Mouse (Mus musculus) kidney, adult 9 months (tissue): ENCODE measurements around the gene Prune2.

Source experiments
- DNase-seq: peaks from one replicate; pipeline ENCODE4 v3.0.0; 2022

Prune2 gene

GRCm38 (mm10) chr19:17214896-17215520 is 259.1 kb downstream of the Prune2 start:
- DNase-seq = no peak

DNA sequence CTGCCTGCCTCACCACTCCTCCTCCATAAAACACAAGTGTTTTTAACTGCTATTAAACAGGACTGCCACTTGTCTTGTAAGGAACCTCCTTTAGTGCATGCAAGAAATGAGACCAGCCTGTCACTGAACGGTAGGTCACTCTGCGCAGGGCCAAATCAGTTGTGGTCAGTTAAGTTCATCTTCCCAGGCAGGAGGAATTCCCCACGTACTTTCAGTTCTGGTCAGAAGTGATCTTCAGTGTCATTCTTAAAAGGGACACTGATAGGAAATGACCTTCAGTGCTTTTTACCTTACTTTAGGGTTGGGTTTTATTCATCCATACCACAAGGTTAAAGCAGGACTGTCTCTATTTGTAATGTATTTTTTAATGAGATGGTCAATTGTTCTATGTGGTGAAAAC is 262.3 kb downstream of the Prune2 start:
- DNase-seq = no peak

- DNase-seq = peak; percentile 6
Observed at GRCm38 (mm10) chr19:17223801-17224200, 267.9 kb downstream of the Prune2 start.

GRCm38 (mm10) chr19:17225570-17226083 is 269.7 kb downstream of the Prune2 start:
- no peak for DNase-seq

GRCm38 (mm10) chr19:17226096-17226495 is 270.2 kb downstream of the Prune2 start:
- DNase-seq = no peak

GRCm38 (mm10) chr19:17230013-17230412 is 274.1 kb downstream of the Prune2 start:
- no peak for DNase-seq

DNA sequence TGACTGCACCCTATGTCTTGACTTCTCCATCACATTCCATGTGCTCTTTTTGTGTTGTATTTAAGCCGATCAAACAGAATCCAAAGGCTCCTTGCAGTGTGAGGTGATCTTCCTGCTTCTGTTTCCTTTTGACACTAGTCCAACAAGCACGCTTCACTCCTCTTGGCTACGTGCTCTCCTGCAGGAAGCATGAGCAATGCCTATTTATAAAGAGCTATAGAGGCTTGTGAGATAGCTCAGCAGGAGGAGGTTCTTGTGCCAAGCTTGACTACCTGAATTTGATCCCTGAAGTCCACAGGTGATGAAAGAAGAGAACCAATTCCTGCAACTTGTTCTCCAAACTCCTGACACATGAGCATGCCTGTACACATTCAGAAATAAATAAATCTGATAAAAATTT is 282.6 kb downstream of the Prune2 start:
- no peak for DNase-seq

DNA sequence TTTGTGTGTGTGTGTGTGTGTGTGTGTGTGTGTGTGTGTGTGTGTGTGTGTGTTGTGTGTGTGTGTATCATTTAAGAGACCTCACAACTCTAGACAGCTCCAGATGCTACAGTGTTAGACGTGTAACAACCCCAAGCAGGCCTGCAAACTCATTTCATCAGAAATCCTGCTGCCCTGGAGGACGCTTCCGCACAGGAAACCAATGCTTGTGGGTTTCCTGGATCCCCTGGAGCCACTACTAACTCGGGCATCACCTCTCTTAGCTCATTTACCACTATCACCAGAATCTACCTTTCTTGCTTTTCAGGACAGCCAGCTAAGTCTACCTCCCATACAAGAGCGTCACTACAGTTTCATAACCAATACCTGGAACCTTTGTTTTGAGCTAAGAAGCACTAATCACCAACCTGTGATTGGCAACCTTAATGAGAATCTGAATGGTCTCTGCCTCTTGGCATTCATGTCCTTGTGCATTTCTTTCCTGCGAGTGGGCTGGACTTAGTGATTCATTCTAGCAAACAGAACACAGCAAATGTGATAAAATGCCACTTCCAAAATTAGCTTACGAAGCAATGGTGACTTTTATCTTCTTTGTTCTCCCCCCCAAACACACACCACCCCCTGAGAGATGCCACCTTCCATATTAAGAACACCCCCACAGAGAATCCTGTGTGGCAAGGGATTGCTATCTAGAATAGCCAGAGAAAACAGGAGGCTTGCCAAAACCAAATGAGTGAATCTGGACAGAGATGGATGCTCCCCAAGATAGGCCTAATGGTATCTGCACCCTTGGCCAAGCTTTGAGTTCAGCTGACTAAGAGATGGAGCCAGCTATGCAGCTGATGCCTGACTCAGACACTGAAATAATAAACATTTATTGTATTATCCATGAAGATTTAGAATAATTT is 284.5 kb downstream of the Prune2 start:
- DNase-seq = no peak

DNA sequence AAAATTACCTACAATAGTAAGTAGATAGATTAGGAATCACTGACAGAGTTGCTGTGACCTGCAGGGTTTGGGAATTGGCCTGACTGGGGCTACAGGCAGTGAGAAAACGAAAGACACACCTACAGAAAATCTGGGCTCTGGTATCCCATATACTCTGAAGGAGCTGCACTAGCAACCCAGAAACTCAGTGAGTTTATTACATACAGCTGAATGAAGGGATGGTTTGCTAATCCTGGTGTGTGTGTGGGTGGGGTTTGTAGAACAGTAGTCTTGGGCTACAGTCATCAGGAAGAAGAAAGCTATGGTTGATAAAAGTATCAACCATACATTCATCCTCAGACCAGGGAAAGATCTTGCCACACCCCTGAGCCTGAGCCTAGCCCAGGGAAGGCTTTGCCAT is 285.3 kb downstream of the Prune2 start:
- no peak for DNase-seq

- no peak for DNase-seq
Observed at GRCm38 (mm10) chr19:17242962-17243361, 287.0 kb downstream of the Prune2 start.

GRCm38 (mm10) chr19:17244544-17244943 is 288.6 kb downstream of the Prune2 start:
- peak; percentile 13 for DNase-seq

GRCm38 (mm10) chr19:17247352-17247925 is 291.5 kb downstream of the Prune2 start:
- DNase-seq = no peak

- no peak for DNase-seq
Observed at GRCm38 (mm10) chr19:17249691-17250090, 293.8 kb downstream of the Prune2 start.

DNA sequence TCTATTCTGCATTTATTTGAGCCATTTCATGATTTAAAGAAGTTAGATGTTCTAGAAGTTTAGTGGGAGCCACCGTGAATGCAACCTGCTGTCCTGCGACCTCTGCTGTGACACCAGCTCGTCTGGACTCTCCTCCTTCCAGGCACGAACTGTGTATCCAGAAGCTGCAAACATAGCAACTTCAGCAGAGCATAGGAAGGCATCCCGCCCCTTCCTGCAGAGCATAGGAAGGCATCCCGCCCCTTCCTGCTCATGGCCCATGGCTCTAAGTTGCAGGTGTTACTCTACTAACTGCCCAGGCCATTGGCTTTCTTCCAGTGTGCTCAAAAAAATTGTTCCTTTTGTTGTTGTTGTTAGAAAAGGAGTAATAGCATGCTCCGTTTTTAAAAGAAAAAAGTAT is 294.9 kb downstream of the Prune2 start:
- DNase-seq = no peak

- no peak for DNase-seq
Observed at GRCm38 (mm10) chr19:17251453-17251852, 295.5 kb downstream of the Prune2 start.

DNA sequence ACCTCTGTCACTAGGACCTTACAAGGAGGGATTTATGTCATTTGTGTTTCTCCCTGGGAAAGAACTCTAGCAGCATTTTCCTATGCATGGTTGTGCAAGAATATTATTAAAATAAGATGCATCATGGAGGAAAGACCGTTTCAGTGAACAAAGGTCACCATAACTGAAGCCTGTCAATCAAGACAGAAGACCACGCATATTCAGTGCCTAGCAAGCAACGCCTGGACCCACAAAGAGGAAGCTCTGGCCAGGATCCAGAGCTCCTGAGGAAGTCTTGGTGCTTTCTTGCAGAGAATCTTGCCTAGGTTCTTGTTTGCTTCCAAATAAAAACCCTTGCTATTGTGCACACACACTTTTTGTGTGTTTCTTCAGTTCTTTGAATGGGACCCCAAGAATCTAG is 296.9 kb downstream of the Prune2 start:
- no peak for DNase-seq

DNA sequence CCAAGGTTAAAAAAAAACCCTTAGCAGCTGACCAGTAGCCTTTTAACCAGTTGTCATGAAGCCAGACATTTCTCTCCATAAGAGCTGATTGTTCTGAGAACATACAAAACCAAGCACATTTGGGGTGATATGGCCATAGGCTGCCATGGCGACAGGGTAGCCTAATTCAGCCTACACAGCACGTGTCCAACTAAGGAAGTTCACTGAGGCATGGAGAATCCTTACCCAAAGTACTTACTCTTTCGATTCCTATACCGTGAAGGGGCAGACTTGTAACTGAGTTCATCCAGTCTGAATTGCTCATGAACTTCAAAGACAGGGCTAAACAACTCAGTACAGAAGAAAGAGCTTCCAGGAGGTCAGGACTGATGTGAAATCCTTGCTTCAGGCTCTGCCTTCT is 299.6 kb downstream of the Prune2 start:
- no peak for DNase-seq

DNA sequence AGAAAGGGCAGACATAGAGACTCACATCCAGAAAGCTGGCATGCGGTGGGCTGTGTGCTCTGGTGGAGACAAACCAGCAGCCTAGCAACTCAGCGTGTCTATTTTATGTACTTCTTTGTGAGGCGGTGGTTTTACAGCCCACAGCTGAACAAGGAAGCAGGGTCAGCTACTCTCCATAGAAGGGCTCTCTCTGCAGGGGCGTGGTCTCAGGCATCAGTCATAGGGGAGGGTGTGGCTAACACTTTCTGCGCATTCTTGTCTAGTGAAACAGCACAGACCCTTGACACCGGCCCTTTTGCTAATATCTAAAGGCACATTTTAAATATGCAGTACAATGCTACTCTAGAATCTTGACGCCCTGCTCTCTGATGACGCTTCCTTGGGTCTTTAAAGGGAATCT is 300.5 kb downstream of the Prune2 start:
- DNase-seq = no peak

GRCm38 (mm10) chr19:17256867-17257266 is 300.9 kb downstream of the Prune2 start:
- DNase-seq = no peak

DNA sequence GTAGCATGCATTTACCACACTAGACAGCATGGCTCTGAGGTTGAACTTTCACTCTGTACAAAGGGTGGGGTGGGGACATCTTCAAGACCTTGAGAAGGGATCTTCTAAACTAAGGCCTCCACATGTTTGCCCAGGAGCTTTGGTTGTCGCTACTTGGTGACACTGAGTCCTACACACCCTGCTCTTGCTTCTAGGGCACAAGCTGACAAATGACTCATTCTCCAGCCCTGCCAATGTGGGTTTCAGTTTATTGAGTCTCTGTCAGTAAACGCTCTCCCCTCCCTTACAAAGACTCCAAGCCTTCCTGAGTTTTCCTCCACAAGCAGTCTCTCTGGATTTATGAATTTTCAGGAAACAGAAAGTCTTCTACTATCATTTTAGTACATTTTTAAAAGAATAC is 307.3 kb downstream of the Prune2 start:
- no peak for DNase-seq

DNA sequence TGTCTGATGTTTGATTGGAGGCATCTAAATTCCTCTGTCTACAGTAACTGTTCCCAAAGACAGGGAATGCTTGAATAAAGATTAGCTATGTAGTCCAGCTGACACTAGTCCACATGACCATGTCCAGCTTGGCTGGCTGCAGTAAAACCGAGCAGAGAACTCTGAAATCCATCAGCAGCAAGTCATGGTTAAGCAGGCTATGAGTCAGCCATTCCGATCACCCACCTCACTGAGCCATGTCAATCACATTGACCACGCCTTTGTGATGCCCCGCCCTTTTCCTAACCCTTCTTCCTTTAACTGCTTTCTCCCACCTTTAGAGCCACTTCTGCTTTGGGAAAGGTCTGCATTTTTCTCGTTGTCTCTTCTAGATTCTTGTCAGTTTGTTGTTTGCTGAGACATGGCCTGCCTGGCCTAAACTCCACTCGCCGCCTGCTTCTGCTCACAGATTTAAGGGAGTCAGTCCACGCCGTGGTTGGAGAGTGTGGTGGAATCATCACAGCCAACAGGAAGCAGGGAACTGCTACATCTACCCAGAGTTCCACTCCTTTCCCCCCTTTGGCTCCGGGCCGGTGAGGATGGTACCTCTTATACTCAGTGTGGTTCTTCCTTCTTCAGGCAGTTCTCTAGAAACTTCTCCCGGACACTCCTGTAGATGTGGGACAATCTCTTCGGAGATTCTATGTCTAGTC is 307.9 kb downstream of the Prune2 start:
- peak; percentile 27 for DNase-seq

DNA sequence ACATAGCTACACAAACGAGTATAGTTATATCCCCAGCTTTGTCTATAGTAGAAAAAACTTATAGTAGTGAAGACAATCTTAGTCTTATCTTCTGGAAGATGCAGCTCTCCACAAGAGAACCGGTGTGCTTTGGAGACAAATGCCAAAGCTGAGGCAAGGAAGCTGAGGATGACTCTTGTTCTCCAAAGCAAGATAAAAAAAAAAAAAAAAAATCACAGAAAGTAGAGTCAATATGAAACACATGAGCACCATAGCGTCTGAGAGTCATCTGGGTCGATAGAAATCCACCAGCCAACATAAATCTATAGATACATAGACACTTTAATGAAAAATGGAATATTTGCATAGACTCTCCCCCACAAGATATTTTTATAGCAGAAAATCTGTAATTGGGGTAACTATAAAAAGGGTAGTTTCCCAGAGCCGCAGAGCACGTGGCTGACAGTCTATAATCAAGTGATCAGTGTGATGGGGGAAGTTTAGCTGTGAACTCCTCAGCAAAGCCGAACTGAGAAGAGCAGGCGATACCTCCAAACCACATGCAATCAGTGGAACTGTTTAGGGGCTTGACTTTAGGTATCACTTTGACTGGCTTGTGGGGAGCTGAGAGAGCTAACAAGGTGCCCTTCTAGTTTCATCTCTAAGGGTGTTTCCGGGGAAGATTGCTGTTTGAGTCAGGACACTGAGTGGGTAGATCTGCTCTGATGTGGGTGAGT is 308.7 kb downstream of the Prune2 start:
- DNase-seq = no peak

DNA sequence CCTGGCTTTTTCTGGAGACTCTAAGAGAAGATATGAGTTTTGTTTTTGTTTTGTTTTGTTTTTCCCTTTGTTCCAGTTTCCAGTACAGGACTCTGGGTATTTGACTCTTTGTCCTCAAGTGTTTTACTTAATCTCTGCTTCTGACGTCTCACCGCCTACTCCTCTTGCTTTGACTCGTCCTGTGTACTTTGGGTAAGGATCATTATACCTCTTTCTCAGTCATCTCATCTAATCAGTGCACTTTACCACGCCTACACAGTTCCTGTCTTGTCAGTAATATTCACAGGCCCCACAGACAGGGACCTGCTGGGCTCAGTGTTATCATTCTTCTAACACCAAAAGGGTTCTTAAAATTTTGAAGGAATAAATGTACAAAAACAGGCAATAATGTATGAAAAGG is 312.8 kb downstream of the Prune2 start:
- no peak for DNase-seq
